In the genomic region with DNA sequence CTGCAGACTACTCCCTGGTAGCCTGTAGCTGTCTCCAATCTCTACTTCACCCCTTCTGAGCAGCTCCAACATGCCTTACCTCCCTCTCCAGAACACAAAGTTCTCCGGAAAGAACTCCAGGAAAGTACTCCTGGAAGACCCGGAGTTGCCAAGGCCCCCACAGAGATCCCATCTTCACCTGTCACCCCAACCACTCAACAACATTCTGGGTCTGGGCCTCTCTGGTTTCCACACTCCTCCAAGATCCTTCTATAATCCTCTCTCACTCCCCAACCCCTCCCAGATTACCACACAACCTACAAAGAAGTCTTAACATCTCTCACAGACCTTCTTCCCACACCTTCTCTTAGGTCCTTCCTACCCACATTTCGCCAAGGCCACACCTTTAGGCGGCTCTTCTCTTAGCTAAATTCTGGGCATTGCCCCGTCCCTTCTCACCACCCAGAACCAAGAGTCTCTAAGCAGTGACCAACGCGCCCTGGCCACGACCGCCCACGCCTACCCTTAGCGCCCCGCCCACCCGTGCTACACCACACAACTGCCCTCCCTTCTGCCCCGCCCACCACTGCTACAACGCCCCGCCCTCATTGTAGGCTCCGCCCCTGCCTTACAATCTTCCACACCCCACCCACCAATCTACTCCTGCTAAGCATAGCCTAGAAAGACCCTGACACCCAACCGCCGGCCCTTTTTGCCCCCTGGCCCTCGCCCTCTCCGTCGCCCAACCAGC, we compare ENCODE assay signal across 8 mouse cellular contexts. TPM values are rescaled to one million over a fixed set of nuclear protein-coding genes. Genes with fewer than 3 reads are reported as not detected.
DNase-seq lines count a peak whose midpoint lies in the region; ATAC-seq and TF ChIP-seq lines count a peak whose summit lies in the region.

No protein-coding gene starts in this region.

- H3K4me1 ChIP-seq in embryonic facial prominence, embryonic 10.5 days = peaks cover 34% of the 10 kb centered on the region
- H3K4me1 ChIP-seq in intestine, embryonic 16.5 days (ENCODE audit: control insufficient read depth, insufficient read depth, low read length) = peaks cover 17% of the 10 kb centered on the region
- H3K4me1 ChIP-seq in limb, embryonic 14.5 days (ENCODE audit: control insufficient read depth, insufficient read depth, low read length) = peaks cover 12% of the 10 kb centered on the region; the same call in 1 of the 2 replicates
- peaks cover 19% of the 10 kb centered on the region for H3K4me1 ChIP-seq in midbrain, embryonic 15.5 days

- peak; percentile 78 for DNase-seq in cerebellum, adult 11-12 months
- peak; percentile 91 for DNase-seq in embryonic facial prominence, embryonic 10.5 days (ENCODE audit: low spot score)
- DNase-seq in gastrocnemius, postnatal 4 days (ENCODE audit: low spot score in 2 of 2) = peak; percentile 75 to 88
- DNase-seq in limb, embryonic 14.5 days (ENCODE audit: low spot score) = peak; percentile 84
- DNase-seq in spleen, adult 12 weeks (ENCODE audit: low spot score) = peak; percentile 80

- ATAC-seq in cerebellum, adult (ENCODE audit: insufficient number of reproducible peaks, low FRiP score, low TSS enrichment) = no peak; the same call in 1 of the 2 replicates
- peak; percentile 43 for ATAC-seq in intestine, embryonic 16.5 days
- ATAC-seq in limb, embryonic 14.5 days (ENCODE audit: low FRiP score, low read depth) = peak; percentile 28; the same call in 1 of the 2 replicates
- ATAC-seq in midbrain, embryonic 15.5 days (replicated peaks) = peak; percentile 2

- no peaks in the 10 kb centered on the region for H3K27me3 ChIP-seq in embryonic facial prominence, embryonic 10.5 days (replicated peaks; ENCODE audit: low read depth, poor library complexity, severe bottlenecking)
- no peaks in the 10 kb centered on the region for H3K27me3 ChIP-seq in intestine, embryonic 16.5 days (replicated peaks; ENCODE audit: control insufficient read depth, insufficient read depth, low read length)
- no peaks in the 10 kb centered on the region for H3K27me3 ChIP-seq in limb, embryonic 14.5 days (ENCODE audit: control insufficient read depth, insufficient read depth, low read length)
- no peaks in the 10 kb centered on the region for H3K27me3 ChIP-seq in midbrain, embryonic 15.5 days (replicated peaks)

- peak overlapping the region; percentile 91 for H3K27ac ChIP-seq in embryonic facial prominence, embryonic 10.5 days (replicated peaks)
- peak overlapping the region; percentile 99 for H3K27ac ChIP-seq in intestine, embryonic 16.5 days (ENCODE audit: low read length)
- H3K27ac ChIP-seq in limb, embryonic 14.5 days (replicated peaks; ENCODE audit: low read depth, low read length) = peak overlapping the region; percentile 92
- H3K27ac ChIP-seq in midbrain, embryonic 15.5 days = peak overlapping the region; percentile 91

- WGBS in embryonic facial prominence, embryonic 10.5 days = 8% methylated on average over 22 of the region's 22 CpGs
- WGBS in intestine, embryonic 16.5 days = 8% methylated on average over 22 of the region's 22 CpGs
- 10% methylated on average over 22 of the region's 22 CpGs for WGBS in limb, embryonic 14.5 days
- 10% methylated on average over 22 of the region's 22 CpGs for whole genome bisulfite sequencing in midbrain, embryonic 15.5 days

- peaks cover 42% of the 10 kb centered on the region for H3K36me3 ChIP-seq in embryonic facial prominence, embryonic 10.5 days (replicated peaks)
- peaks cover 20% of the 10 kb centered on the region for H3K36me3 ChIP-seq in intestine, embryonic 16.5 days (ENCODE audit: control insufficient read depth, insufficient read depth, low read length)
- peaks cover 39% of the 10 kb centered on the region for H3K36me3 ChIP-seq in limb, embryonic 14.5 days (ENCODE audit: control insufficient read depth, insufficient read depth, low read length)
- H3K36me3 ChIP-seq in midbrain, embryonic 15.5 days (replicated peaks) = peaks cover 32% of the 10 kb centered on the region

- no peaks in the 10 kb centered on the region for H3K9me3 ChIP-seq in embryonic facial prominence, embryonic 10.5 days
- H3K9me3 ChIP-seq in intestine, embryonic 16.5 days (ENCODE audit: control insufficient read depth, low read length) = no peaks in the 10 kb centered on the region
- no peaks in the 10 kb centered on the region for H3K9me3 ChIP-seq in limb, embryonic 14.5 days (ENCODE audit: control insufficient read depth, low read length)
- H3K9me3 ChIP-seq in midbrain, embryonic 15.5 days = no peaks in the 10 kb centered on the region

- peak overlapping the region; percentile 89 for H3K9ac ChIP-seq in intestine, embryonic 16.5 days (ENCODE audit: low read depth, low read length)
- peak overlapping the region; percentile 78 for H3K9ac ChIP-seq in limb, embryonic 14.5 days (ENCODE audit: low read depth, low read length, severe bottlenecking)
- H3K9ac ChIP-seq in midbrain, embryonic 15.5 days = peak overlapping the region; percentile 95

- peak overlapping the region; percentile 78 for H3K4me3 ChIP-seq in embryonic facial prominence, embryonic 10.5 days
- peak overlapping the region; percentile 96 for H3K4me3 ChIP-seq in intestine, embryonic 16.5 days (ENCODE audit: low read length)
- peak overlapping the region; percentile 80 for H3K4me3 ChIP-seq in limb, embryonic 14.5 days (replicated peaks; ENCODE audit: low read length)
- H3K4me3 ChIP-seq in midbrain, embryonic 15.5 days = peak overlapping the region; percentile 89

- peak overlapping the region; percentile 83 for H3K4me2 ChIP-seq in intestine, embryonic 16.5 days (ENCODE audit: low read depth, low read length)
- peak overlapping the region; percentile 66 for H3K4me2 ChIP-seq in limb, embryonic 14.5 days (replicated peaks; ENCODE audit: low read depth, low read length, severe bottlenecking)
- H3K4me2 ChIP-seq in midbrain, embryonic 15.5 days = peak overlapping the region; percentile 93

- TF ChIP-seq POLR2A in limb, embryonic 14.5 days (IDR thresholded peaks at IDR 0.05; ENCODE audit: borderline replicate concordance, extremely low read depth, insufficient read depth, insufficient read length) = no peak

RNA-seq across cellular contexts. Expression of a gene that starts 0.6 kb away (rescaled TPM):
- 35.0 and 36.8 TPM in 2 replicates for polyA plus RNA-seq in embryonic facial prominence, embryonic 10.5 days (2016; fragmentation: Nextera tagmentation; extraction: Ambion mirVana)
- 10 to 100 TPM; 45.7 to 46.1 TPM for total RNA-seq in gastrocnemius, postnatal 4 days (2021)
- 31.6 and 34.3 TPM in 2 replicates for polyA plus RNA-seq in intestine, embryonic 16.5 days (2015; fragmentation: Nextera tagmentation; extraction: Ambion mirVana)
- 61.9 and 82.9 TPM in 2 replicates for polyA plus RNA-seq in limb, embryonic 14.5 days (2012; rRNA removed)
- 36.4 and 43.1 TPM in 2 replicates for polyA plus RNA-seq in limb, embryonic 14.5 days (2014; fragmentation: Nextera tagmentation; extraction: Ambion mirVana)
- 80.2 and 85.2 TPM in 2 replicates for polyA plus RNA-seq in midbrain, embryonic 15.5 days (2015; fragmentation: Nextera tagmentation; extraction: Ambion mirVana)

RNA-seq across cellular contexts. Expression of a gene that starts 5.2 kb away (rescaled TPM):
- 195 and 197 TPM in 2 replicates for polyA plus RNA-seq in embryonic facial prominence, embryonic 10.5 days (2016; fragmentation: Nextera tagmentation; extraction: Ambion mirVana)
- 10 to 100 TPM; 52.4 to 61.6 TPM for total RNA-seq in gastrocnemius, postnatal 4 days (2021)
- polyA plus RNA-seq in intestine, embryonic 16.5 days (2015; fragmentation: Nextera tagmentation; extraction: Ambion mirVana) = 69.3 and 75.0 TPM in 2 replicates
- 82.3 and 118 TPM in 2 replicates for polyA plus RNA-seq in limb, embryonic 14.5 days (2012; rRNA removed)
- polyA plus RNA-seq in limb, embryonic 14.5 days (2014; fragmentation: Nextera tagmentation; extraction: Ambion mirVana) = 84.9 and 104 TPM in 2 replicates
- polyA plus RNA-seq in midbrain, embryonic 15.5 days (2015; fragmentation: Nextera tagmentation; extraction: Ambion mirVana) = 162 and 164 TPM in 2 replicates

RNA-seq across cellular contexts. Expression of a gene that starts 34.0 kb away (rescaled TPM):
- 50.7 and 52.3 TPM in 2 replicates for polyA plus RNA-seq in embryonic facial prominence, embryonic 10.5 days (2016; fragmentation: Nextera tagmentation; extraction: Ambion mirVana)
- 10 to 100 TPM; 13.4 to 14.0 TPM for total RNA-seq in gastrocnemius, postnatal 4 days (2021)
- polyA plus RNA-seq in intestine, embryonic 16.5 days (2015; fragmentation: Nextera tagmentation; extraction: Ambion mirVana) = 15.6 and 16.7 TPM in 2 replicates
- polyA plus RNA-seq in limb, embryonic 14.5 days (2012; rRNA removed) = 22.8 and 25.1 TPM in 2 replicates
- 18.4 and 19.3 TPM in 2 replicates for polyA plus RNA-seq in limb, embryonic 14.5 days (2014; fragmentation: Nextera tagmentation; extraction: Ambion mirVana)
- polyA plus RNA-seq in midbrain, embryonic 15.5 days (2015; fragmentation: Nextera tagmentation; extraction: Ambion mirVana) = 5.0 and 5.5 TPM in 2 replicates

RNA-seq across cellular contexts. Expression of a gene that starts 35.3 kb away (rescaled TPM):
- polyA plus RNA-seq in embryonic facial prominence, embryonic 10.5 days (2016; fragmentation: Nextera tagmentation; extraction: Ambion mirVana) = 0.05 TPM in 2 replicates
- 10 to 100 TPM; 60.0 to 80.1 TPM for total RNA-seq in gastrocnemius, postnatal 4 days (2021)
- polyA plus RNA-seq in intestine, embryonic 16.5 days (2015; fragmentation: Nextera tagmentation; extraction: Ambion mirVana) = 0.11 and 0.23 TPM in 2 replicates
- 0.04 and 0.09 TPM in 2 replicates for polyA plus RNA-seq in limb, embryonic 14.5 days (2012; rRNA removed)
- polyA plus RNA-seq in limb, embryonic 14.5 days (2014; fragmentation: Nextera tagmentation; extraction: Ambion mirVana) = 0.07 and 0.11 TPM in 2 replicates
- 0.13 and 0.15 TPM in 2 replicates for polyA plus RNA-seq in midbrain, embryonic 15.5 days (2015; fragmentation: Nextera tagmentation; extraction: Ambion mirVana)

RNA-seq across cellular contexts. Expression of a gene that starts 37.8 kb away (rescaled TPM):
- polyA plus RNA-seq in embryonic facial prominence, embryonic 10.5 days (2016; fragmentation: Nextera tagmentation; extraction: Ambion mirVana) = 170 and 173 TPM in 2 replicates
- total RNA-seq in gastrocnemius, postnatal 4 days (2021) = 10 to 100 TPM; 56.0 to 59.9 TPM
- 120 and 131 TPM in 2 replicates for polyA plus RNA-seq in intestine, embryonic 16.5 days (2015; fragmentation: Nextera tagmentation; extraction: Ambion mirVana)
- polyA plus RNA-seq in limb, embryonic 14.5 days (2012; rRNA removed) = 176 and 194 TPM in 2 replicates
- 166 and 178 TPM in 2 replicates for polyA plus RNA-seq in limb, embryonic 14.5 days (2014; fragmentation: Nextera tagmentation; extraction: Ambion mirVana)
- 117 and 119 TPM in 2 replicates for polyA plus RNA-seq in midbrain, embryonic 15.5 days (2015; fragmentation: Nextera tagmentation; extraction: Ambion mirVana)
